Mouse (Mus musculus): ENCODE results near the gene Fbxo6.
"Not testable (repeated sequence)": the region's sequence is repeated elsewhere in the genome, so short reads cannot be mapped to it uniquely, and the experiment has no call there.

Fbxo6 gene

DNA sequence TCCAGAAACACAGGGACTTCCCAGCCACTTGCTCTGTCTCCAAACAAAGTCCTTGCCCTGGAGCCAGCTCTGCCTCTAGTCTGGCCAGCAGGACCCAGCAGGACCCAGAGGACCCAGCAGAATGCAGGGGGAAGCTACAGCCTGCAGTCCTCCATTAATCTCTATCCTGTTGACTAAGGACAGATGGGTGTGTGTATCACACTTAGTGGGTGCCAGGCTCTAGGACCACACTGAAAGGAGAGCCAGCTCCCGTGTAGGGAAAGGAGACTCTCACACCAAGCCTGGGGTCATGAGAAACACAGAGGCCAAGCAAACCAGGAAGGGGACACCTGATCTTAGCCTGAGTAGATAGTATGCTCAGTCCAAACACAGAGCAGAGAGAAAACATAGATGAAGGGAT is 23.7 kb downstream of the Fbxo6 start:
- DNase-seq (ENCODE audit: low spot score) = no peak

DNA sequence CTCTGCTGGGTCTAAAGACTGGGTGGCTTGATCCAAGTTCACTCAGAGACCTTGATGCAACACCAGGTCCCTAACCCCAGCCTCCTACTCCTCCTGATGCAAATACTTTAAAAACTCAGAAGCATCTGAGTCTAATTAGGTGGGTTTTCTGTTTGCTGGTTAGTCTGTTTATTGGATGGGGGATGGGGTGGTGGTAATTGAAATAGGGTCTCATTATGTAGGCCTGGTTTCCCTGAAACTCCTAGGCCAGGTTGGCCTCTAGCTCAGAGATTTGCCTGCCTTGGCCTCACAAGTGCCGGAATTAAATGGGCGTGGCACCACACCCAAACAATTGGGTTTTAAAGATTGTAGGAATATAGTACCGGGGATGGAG is 29.3 kb downstream of the Fbxo6 start:
- no peak for DNase-seq (ENCODE audit: low spot score)

DNA sequence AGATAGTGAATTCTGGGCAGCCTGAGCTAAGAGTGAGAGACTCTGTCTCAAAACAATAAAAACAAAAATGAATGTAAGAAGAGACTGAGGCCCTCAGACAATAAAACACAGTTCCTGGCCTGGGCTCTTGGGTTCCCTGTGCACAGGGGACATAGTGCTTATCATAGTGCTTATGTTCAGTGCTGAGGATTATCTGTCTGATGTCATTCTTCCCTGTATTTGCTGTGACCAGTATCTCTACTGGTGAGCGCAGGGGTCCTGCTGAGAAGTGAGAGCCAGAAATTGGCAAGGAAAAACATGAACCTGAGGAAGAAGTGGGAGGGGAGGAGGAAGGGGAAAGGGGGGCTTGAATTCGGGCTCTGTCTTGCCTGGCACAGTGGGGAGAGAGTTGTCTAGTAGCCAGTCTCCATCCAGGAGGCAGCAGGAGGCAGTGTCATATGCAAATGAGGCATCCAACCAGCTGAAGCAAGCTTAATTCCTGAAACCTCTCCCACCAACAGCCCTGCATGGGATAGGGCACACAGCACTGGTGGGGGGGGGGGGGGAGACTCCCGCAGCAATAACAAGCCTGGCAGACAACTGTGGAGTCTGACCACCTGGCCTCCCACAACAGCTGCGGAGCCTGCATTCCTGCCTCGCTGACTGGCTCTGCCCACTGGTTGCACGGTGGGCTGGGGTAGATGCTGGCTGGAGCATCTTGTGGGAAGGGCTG is 29.8 kb downstream of the Fbxo6 start:
- peak; percentile 68 for DNase-seq (ENCODE audit: low spot score)

DNA sequence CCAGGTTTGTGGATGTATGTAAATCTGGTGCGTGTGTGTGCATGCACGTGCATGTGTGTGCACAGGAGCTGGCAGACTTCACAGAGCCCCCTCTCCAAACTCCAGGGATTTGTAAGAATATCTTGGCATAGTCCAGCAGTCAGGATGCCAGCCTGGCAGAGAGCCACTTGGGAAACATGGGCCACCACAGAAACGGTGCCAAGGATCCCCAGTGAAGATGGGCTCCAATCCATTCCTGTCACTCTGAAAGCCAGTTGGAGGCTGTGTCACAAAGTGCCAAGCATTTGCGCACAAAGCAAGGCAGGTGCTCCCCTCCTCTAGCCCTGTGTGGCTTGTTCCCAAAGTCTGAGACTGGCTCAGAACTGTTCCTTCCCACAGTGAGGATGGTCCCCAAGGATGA is 30.6 kb downstream of the Fbxo6 start:
- DNase-seq (ENCODE audit: low spot score) = no peak

DNA sequence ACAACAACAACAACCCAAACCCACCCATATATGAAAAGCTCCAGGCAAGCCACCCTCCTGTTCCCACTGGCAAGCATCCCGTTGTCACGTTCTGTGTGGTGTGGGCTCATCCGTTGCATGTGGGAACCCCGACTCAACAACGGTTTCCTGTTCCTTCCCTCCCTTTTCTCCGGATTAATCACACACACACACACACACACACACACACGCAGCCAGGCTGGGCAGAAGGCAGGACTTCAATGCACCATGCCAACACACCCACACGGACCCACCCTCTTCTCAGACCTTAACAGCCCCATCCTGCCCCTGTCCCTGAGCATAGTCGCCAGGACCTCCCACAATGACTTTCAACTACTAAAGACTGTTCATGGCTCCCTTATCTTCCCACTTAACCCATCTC is 31.4 kb downstream of the Fbxo6 start:
- DNase-seq (ENCODE audit: low spot score) = no peak

DNA sequence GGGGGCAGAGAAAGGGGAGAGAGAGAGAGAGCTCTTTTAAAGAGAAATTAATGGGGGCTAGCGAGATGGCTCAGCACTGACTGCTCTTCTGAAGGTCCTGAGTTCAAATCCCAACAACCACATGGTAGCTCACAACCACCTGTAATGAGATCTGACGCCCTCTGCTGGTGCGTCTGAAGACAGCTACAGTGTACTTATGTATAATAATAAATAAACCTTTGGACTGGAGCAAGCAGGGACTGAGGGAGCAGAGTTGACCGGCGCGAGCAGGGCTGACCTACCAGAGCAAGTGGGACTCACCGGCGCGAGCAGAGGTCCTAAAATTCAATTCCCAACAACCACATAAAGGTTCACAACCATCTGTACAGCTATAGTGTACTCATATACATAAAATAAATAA is 32.4 kb downstream of the Fbxo6 start:
- DNase-seq (ENCODE audit: low spot score) = not testable (repeated sequence)

DNA sequence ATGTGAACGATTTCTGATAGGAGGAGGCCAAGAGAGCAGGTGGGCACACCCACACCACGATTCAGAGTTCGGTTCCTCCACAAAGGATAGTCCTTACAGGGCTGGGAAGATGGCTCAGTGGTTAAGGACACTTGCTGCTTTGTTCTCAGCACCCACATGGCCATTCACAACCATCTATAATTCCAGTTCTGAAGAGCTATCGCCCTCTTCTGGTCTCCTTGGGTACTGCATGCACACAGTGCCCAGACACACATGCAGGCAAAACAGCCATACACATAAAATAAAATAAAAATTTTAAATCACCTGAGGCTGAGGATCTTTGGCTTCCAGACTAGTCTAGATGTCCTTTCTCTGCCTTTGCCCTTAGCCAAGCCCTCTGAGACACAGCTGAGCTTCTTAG is 34.5 kb downstream of the Fbxo6 start:
- peak; percentile 20 for DNase-seq (ENCODE audit: low spot score)

DNA sequence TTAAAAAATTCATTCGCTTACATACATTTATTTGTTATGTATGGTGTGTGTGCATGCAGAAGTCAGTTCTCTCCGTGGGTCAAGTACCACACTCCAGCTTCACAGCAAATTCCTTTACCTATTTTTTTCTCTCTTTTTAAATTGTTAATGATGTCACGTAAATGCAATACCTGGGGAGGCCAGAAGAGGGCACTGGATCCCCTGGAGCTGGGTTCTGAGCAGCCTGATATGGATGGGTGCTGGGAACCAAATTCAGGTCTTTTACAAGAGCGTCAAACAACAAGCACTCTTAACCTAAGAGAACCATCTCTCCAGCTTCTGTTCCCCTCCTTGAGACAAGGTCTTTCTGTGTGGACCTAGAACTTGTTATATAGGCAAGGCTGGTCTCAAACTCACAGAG is 35.3 kb downstream of the Fbxo6 start:
- peak; percentile 20 for DNase-seq (ENCODE audit: low spot score)

DNA sequence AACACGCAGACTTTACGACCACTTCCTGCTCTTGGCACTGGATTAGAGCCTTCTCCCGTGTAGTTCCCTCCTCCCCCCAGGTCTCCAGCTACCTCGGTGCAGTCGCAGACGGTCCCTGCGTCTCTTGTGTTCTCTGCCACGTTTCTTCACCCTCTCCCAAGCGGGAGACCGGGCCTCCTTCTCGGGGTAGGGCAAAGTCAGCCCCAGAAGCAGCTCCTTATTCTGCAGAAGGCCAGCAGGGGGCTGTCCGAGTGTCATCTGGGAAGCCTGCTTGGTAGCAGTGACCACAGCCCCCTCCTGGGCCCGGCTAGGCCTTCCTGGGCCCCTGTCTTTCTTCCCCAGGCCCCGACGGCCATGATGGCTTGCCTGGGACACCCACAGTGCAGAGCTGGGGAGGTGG is 36.5 kb downstream of the Fbxo6 start:
- DNase-seq (ENCODE audit: low spot score) = peak; percentile 69

DNA sequence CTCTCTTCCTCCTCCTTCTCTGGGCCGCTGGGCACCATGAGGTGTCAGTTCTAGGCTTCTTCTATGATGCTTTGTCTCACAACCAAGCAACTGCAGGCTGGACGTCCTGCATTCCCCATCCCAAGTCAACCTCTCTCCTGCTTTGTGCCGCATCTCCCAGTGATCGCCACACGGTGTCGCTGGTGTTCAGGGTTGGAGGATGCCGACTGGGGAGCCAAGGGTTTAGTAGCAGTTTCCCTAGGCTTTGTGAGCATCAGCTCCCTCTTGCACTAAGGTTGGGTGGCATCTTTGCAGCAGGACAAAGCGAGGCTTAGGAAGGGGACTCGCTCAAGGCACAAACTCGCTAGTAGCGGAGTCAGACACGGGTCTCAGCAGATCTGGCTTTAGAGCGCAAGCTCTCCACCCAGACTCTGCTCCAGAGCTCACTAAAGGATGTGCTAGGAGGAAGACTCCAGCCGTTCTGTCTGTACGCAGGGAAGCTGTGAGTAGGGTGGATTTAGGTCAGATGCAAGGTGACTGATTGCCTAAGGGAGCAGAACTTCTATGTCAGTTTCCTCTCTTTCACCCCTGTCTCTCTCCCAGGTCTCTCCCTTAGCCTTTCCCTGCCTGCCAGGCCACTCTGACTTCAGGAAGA is 37.1 kb downstream of the Fbxo6 start:
- peak; percentile 90 for DNase-seq (ENCODE audit: low spot score)

DNA sequence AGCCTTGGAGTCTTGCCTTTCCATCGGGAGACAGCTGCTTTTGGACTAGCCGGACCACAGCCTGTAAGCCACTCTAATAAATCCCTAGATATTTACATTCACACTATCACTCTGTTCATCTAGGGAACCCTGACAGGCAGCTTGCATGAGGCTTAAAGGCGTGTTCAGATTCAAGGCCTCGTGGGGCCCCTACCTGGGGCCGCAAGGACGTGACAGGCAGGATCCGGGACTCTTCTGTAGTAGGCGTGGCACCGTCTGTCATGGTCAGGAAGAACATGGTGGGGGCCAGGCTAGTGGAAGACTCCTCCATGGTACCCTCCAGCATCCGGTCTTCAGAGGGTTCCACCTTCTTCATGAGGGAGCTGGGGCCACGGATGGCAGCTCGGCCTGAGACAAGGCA is 39.4 kb downstream of the Fbxo6 start:
- DNase-seq (ENCODE audit: low spot score) = no peak

DNA sequence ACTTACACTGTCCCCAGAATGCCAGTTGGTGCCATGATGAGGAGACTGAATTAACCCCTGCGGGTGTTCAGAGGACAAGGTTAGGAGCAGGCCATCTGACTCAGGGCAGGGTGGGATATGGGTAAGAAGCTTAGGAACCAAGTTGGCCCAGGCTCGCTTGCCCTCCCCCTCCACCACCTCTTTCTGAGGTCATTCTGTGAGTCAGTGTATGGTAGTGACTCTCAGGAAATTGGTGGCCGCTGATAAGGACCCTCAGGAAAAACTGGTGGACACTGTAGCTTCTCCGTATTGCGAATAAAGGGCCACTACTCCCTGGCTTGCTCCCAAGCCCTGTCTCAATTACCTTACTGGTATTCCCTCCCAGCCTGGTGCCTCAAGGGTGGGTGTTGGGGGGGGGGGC is 42.7 kb downstream of the Fbxo6 start:
- no peak for DNase-seq (ENCODE audit: low spot score)

DNA sequence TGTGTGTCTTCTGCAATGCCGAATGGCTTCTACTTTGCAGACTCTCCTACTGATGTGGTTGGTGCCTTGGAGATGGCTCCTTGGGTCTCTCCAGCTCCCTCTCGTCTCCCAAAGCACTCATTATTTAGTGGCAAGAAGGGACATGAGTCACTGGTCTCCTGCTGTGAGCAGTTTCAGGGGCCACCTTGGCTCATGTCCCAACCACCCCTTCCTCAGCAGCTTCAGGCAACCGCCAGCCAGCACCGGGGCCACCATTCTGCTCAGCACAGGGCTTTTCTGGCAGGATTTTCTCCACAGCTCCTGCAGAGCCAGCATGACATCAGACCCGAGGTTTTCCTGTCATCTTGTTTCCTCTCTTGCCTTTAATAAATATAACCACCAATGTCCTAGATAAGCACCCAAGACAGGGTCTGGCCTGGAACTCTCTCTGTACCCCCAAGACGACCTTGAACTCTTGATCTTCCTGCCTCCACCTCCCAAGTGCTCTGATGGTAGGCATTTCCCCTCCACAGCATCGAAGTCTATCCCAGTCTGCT is 43.3 kb downstream of the Fbxo6 start:
- DNase-seq (ENCODE audit: low spot score) = no peak

DNA sequence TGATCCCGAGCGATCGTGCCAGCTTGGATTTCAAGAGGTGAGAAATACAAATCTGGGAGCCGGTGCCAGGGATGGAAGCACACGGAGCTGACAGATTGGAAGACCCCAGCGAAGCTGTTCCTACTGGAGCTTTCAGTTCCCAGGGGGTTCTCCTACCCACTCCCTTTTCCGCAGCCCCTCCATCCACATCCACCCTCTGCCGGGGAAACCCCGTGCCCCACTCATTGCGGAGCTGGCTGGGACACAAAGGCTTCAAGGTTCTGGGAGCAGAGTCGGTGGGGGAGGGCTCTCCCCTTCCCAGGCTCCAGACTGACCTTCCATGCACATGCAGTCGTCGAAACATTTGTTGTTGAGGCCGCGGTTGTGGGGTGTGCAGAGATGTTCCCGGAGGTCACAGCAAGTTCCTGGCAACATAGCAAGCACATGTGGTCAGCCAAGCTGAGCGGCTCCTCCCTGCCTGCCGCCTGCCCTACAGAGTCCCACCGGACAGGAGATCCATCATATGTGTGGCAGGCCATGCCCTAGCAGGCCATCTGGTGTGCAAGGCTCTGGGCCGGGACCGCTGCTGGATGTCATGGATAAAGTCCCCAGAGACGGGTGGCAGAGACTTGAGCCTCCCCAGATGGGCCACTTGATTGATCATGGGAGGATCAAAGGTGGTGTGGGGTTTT is 44.2 kb downstream of the Fbxo6 start:
- DNase-seq (ENCODE audit: low spot score) = peak; percentile 29

DNA sequence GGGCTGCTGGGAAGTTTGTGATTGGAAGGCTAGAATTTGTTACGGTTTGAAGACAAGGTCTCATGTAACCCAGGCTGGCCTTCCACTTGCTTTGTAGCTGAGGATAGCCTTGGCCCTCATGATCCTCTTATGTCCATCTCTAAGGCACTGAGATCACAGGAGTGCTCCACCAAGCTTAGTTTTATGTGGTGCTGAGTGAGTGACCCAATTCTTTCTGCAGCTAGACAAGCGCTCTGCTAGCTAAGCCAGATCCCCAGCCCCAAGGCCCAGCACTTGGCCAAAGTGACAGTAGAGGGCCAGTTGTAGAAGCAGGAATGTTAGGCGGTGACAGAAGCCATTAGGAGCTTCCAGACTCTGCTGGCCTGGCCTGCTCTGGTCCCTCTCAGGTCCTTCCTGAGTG is 47.8 kb downstream of the Fbxo6 start:
- no peak for DNase-seq (ENCODE audit: low spot score)

DNA sequence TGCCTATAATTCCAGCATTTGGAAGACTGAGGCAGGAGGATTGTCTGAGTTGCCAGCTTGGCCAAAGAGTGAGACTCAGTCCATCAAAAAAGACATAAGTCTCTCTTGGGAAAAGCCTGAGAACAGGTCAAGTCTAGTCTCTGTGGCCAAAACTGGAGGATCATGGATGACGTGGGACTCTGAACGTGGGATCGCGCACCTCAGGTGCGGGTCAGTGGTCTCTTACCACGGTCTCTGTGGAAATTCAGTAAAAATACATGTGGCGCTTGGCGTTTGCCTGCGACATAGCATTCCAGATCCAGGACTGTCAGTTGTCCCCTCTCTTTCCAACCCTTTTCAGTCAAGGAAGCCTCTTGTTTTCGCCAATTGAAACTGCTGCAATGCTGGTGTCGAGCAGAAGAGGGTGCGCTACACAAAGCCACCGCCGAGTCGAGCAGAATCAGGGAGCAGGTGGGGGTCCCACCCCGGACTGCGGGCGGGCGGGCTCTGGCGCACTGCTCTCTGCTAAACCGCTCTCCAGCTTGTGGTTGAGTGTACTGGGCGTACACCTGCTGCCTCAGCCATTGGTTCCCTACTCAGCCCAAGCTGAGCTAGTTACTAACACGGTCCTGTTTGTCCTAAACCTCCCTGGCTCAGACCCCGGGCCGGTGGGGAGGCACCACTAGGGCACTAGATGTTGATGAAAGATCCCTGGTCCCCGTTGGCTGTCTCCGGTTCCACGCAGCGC is 50.0 kb downstream of the Fbxo6 start:
- peak; percentile 73 for DNase-seq (ENCODE audit: low spot score)

DNA sequence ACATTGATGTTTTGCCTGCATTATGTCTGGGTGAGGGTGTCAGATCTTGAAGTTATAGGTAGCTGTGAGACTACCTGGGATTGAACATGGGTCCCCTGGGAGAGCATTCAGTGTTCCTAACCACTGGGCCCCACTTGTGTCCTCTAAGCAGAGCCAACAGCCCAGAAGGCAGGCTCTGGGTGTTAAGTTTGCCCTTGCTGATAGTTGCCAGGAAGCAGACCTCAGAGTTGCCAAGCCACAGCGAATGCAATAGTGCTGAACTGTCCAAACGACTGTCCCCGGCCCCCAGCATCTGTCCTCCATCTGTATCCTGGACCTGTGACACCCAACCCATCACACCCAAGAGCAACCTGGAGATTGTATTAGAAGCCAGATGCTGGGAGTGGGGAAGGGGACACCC is 53.3 kb downstream of the Fbxo6 start:
- no peak for DNase-seq (ENCODE audit: low spot score)

DNA sequence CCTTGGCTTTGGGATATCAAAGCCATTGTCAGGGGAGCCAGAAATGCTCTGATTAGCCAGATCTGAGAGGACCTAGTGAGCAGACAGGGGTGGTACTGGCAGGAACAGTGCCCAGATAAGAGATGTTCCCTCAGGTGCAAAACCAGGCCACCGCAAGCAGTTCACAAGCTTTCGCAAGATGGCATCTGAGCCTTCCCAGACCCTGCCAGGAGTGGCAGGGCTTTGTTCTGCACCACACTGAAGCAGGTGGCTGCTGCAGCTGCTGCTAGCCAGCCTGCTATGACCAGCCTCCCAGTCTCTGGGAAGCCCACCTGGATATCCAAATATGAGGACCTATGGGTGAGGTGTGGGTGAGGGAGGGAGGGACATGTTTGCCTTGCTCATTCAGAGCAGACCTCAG is 54.0 kb downstream of the Fbxo6 start:
- no peak for DNase-seq (ENCODE audit: low spot score)
